Mouse (Mus musculus): ENCODE data around the gene Lipt2. TPM values are rescaled to one million over a fixed set of nuclear protein-coding genes. Genes with fewer than 3 reads are reported as not detected.

Lipt2 gene
- polyA plus RNA-seq (2015; fragmentation: Nextera tagmentation; extraction: Ambion mirVana) = 8.8 and 9.1 TPM in 2 replicates

DNA sequence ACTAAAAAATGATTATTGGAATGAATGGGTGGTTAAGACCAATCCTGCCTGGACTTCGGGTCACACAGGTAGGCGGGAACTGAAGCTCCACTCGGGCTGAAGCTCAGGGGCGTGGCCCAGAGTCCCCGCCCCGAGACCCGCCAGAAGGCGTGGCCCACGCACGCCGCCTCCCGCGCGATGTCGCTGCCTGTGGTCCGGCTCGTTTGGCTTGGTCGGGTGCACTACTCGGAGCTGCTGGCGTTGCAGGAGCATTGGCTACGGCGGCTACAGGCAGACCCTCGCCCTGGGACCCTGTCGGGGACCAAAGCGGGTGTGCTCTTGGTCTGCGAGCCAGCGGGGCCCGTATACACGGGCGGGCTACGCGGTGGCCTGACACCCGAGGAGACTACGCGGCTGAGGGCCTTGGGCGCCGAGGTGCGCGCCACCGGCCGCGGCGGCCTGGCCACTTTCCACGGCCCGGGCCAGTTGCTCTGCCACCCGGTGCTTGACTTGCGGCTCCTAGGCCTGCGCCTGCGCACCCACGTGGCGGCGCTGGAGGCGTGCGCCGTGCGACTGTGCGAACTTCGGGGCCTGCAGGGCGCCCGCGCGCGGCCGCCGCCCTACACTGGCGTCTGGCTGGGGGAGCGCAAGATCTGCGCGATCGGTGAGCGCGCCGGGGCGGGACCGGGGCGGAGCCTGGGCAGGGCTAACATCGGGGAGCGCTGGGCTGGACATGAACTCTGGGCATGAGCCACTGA is at the start of gene Lipt2:
Gene Lipt2, plus strand, starts transcription at position 173 of the 737 bp plus-strand sequence.
- Histone ChIP-seq H3K9me3 (ENCODE audit: control insufficient read depth) (no peaks in the 10 kb centered on the region), H3K9ac (ENCODE audit: low read depth, low read length) (peak within 1 kb of the TSS; percentile 54), H3K4me1 (replicated peaks; ENCODE audit: control insufficient read depth, insufficient read depth, low read length) (no peaks in the 10 kb centered on the region), H3K27ac (ENCODE audit: low read depth, low read length) (peak within 1 kb of the TSS; percentile 86), H3K4me3 (ENCODE audit: low read depth, low read length) (peak within 1 kb of the TSS; percentile 55), H3K27me3 (replicated peaks; ENCODE audit: control insufficient read depth, insufficient read depth, low read length) (no peaks in the 10 kb centered on the region), H3K4me2 (replicated peaks; ENCODE audit: low read depth) (peak within 1 kb of the TSS; percentile 81), H3K36me3 (ENCODE audit: control insufficient read depth, insufficient read depth) (no peaks in the 10 kb centered on the region)
- WGBS = under 1% methylated on average over 78 of the region's 78 CpGs
- TF ChIP-seq CTCF (IDR thresholded peaks at IDR 0.05; ENCODE audit: low read depth) = peak; percentile 66
- peak; percentile 96 for ATAC-seq

DNA sequence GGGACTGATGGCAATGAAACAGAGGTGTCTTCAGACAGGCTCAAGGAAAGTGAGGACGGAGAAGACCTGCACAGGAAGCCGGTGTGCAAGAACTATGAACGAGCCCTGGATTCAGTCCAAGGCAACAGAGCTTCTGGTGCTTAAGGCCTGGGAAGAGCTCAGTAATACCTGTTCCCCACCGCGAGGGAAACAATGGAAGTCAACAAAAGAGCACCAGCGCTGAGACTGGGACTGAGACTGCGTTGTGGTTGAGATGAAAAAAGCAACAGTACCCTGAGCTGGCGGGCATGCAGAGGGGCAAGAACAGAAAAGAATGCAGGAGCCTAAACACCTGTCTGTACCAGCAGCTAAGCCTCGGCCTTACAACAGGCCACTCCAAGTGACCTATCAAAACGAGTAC is 47.6 kb upstream of the Lipt2 start:
- Histone ChIP-seq H3K4me3 (ENCODE audit: low read depth, low read length) (no peak overlapping the region), H3K9ac (ENCODE audit: low read depth, low read length) (no peak overlapping the region), H3K27ac (ENCODE audit: low read depth, low read length) (no peak overlapping the region), H3K4me1 (replicated peaks; ENCODE audit: control insufficient read depth, insufficient read depth, low read length) (no peaks in the 10 kb centered on the region), H3K36me3 (ENCODE audit: control insufficient read depth, insufficient read depth) (peaks cover 44% of the 10 kb centered on the region), H3K4me2 (replicated peaks; ENCODE audit: low read depth) (no peak overlapping the region), H3K27me3 (replicated peaks; ENCODE audit: control insufficient read depth, insufficient read depth, low read length) (no peaks in the 10 kb centered on the region), H3K9me3 (ENCODE audit: control insufficient read depth) (no peaks in the 10 kb centered on the region)
- TF ChIP-seq CTCF (IDR thresholded peaks at IDR 0.05; ENCODE audit: low read depth) = no peak
- WGBS = 71% methylated on average over 10 of the region's 10 CpGs
- no peak for ATAC-seq

DNA sequence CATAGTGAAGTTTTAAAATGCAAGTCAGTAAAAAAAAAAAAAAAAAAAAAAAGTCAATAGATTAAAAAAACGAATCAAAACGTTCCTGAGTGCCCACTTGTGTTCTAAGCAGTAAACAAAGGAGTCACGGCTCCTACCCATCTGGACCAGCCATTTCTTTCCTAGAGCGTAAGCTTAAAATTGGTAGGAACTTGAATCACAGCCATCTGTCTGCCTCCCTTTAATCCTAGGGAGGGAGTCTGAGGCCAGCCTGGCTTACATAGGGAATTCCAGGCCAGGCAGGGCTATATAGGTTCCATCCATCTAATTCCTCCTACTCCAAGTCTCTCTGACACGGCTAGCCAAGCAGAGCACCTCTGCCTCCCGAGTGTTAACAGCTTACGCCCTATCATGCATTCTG is 45.3 kb upstream of the Lipt2 start:
- 79% methylated on average over 7 of the region's 7 CpGs for WGBS
- no peaks in the 10 kb centered on the region for H3K9me3 ChIP-seq (ENCODE audit: control insufficient read depth)
- TF ChIP-seq CTCF (IDR thresholded peaks at IDR 0.05; ENCODE audit: low read depth) = no peak
- H3K27me3 ChIP-seq (replicated peaks; ENCODE audit: control insufficient read depth, insufficient read depth, low read length) = no peaks in the 10 kb centered on the region
- H3K9ac ChIP-seq (ENCODE audit: low read depth, low read length) = no peak overlapping the region
- no peak overlapping the region for H3K4me3 ChIP-seq (ENCODE audit: low read depth, low read length)
- no peak overlapping the region for H3K27ac ChIP-seq (ENCODE audit: low read depth, low read length)
- ATAC-seq = no peak
- no peak overlapping the region for H3K4me2 ChIP-seq (replicated peaks; ENCODE audit: low read depth)
- H3K36me3 ChIP-seq (ENCODE audit: control insufficient read depth, insufficient read depth) = peaks cover 46% of the 10 kb centered on the region
- H3K4me1 ChIP-seq (replicated peaks; ENCODE audit: control insufficient read depth, insufficient read depth, low read length) = no peaks in the 10 kb centered on the region

DNA sequence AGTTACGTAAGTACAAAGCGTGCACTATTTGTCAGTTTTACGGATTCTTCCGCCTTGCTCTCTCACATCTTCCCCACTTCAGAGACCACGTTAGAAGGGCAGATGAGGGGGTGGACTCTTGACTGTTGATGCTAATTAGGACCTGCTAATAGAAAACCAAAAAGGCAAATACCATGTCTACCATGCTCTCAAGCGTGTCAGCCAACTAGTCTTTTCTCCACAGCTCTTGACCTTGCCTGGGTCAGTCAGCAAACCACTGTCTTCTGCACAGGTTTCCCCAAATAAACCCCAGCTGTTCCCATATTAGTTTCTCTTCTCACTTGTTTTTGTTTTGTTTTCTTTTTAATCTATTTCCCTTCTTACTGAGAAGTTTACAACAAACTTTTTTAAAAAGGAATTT is 44.8 kb upstream of the Lipt2 start:
- no peak overlapping the region for H3K9ac ChIP-seq (ENCODE audit: low read depth, low read length)
- no peaks in the 10 kb centered on the region for H3K4me1 ChIP-seq (replicated peaks; ENCODE audit: control insufficient read depth, insufficient read depth, low read length)
- peaks cover 42% of the 10 kb centered on the region for H3K36me3 ChIP-seq (ENCODE audit: control insufficient read depth, insufficient read depth)
- no peaks in the 10 kb centered on the region for H3K27me3 ChIP-seq (replicated peaks; ENCODE audit: control insufficient read depth, insufficient read depth, low read length)
- no peak overlapping the region for H3K4me2 ChIP-seq (replicated peaks; ENCODE audit: low read depth)
- H3K9me3 ChIP-seq (ENCODE audit: control insufficient read depth) = no peaks in the 10 kb centered on the region
- H3K27ac ChIP-seq (ENCODE audit: low read depth, low read length) = no peak overlapping the region
- ATAC-seq = no peak
- no peak overlapping the region for H3K4me3 ChIP-seq (ENCODE audit: low read depth, low read length)
- no peak for TF ChIP-seq CTCF (IDR thresholded peaks at IDR 0.05; ENCODE audit: low read depth)
- WGBS = 96% methylated on average over 6 of the region's 6 CpGs

DNA sequence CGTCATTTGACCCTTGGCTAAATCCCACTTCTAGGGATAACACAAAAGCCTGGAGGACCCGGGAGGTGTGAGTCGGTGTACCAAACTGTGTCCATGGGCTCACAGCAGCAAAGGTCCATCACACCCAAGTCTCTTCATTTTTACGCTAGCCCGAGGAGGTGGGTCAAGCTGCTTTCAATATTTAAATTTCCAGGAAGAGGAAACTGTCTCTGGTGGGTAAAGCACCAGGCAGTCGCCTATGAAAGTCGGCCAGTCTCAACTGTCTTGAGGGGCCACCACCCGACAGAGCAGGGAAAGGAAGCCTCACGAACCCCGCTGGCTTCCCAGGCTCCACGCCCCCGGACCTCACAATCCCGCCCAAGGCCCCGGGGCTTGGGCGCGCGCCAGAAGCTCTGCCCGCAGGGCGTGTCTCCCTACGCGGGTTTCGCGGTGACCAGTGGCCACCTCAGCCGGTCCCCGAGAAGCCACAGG is 38.3 kb upstream of the Lipt2 start:
- no peak for TF ChIP-seq CTCF (IDR thresholded peaks at IDR 0.05; ENCODE audit: low read depth)
- WGBS = under 1% methylated on average over 25 of the region's 25 CpGs
- ATAC-seq = peak; percentile 32

DNA sequence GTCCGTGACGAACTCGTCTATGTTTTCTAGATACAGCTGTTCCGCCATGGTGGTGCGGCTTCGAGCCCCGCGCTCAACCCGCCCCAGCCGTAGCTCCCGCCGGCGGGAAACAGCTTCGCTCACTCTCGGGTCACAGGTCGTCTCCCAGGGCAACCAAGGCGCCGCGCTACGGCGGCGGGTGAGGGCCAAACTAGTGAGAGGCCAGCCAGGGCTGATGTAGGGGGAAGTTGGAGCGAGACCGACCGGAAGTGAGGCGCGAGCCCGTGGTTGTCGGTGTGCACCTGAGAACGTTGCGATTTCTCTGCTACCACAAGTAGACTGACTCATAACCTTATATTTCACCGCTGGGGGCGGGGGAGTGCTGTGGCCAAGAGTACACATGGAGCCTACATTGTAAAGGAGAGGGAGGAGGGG is 37.7 kb upstream of the Lipt2 start, which contains the start of gene Pold3:
Gene Pold3, minus strand, starts transcription at position 190 of the 414 bp plus-strand sequence.
- 0% methylated on average over 33 of the region's 33 CpGs for WGBS

More for the DNA sequence above, 38.3 kb upstream of the Lipt2 start:
- Histone ChIP-seq H3K4me2 (replicated peaks; ENCODE audit: low read depth) (peak overlapping the region; percentile 89), H3K9me3 (ENCODE audit: control insufficient read depth) (no peaks in the 10 kb centered on the region), H3K27me3 (replicated peaks; ENCODE audit: control insufficient read depth, insufficient read depth, low read length) (no peaks in the 10 kb centered on the region), H3K27ac (ENCODE audit: low read depth, low read length) (peak overlapping the region; percentile 90), H3K36me3 (ENCODE audit: control insufficient read depth, insufficient read depth) (peaks cover 18% of the 10 kb centered on the region), H3K4me1 (replicated peaks; ENCODE audit: control insufficient read depth, insufficient read depth, low read length) (no peaks in the 10 kb centered on the region), H3K9ac (ENCODE audit: low read depth, low read length) (peak overlapping the region; percentile 85), H3K4me3 (ENCODE audit: low read depth, low read length) (peak overlapping the region; percentile 97)

More for the DNA sequence above, 37.7 kb upstream of the Lipt2 start, which contains the start of gene Pold3:
- Histone ChIP-seq H3K9ac (ENCODE audit: low read depth, low read length) (peak within 1 kb of the TSS; percentile 85), H3K9me3 (ENCODE audit: control insufficient read depth) (no peaks in the 10 kb centered on the region), H3K4me1 (replicated peaks; ENCODE audit: control insufficient read depth, insufficient read depth, low read length) (no peaks in the 10 kb centered on the region), H3K27me3 (replicated peaks; ENCODE audit: control insufficient read depth, insufficient read depth, low read length) (no peaks in the 10 kb centered on the region), H3K36me3 (ENCODE audit: control insufficient read depth, insufficient read depth) (peaks cover 15% of the 10 kb centered on the region; the same call in 1 of the 2 replicates), H3K4me2 (replicated peaks; ENCODE audit: low read depth) (peak within 1 kb of the TSS; percentile 89), H3K27ac (ENCODE audit: low read depth, low read length) (peak within 1 kb of the TSS; percentile 90), H3K4me3 (ENCODE audit: low read depth, low read length) (peak within 1 kb of the TSS; percentile 97)
- ATAC-seq = peak; percentile 97
- TF ChIP-seq CTCF (IDR thresholded peaks at IDR 0.05; ENCODE audit: low read depth) = peak; percentile 51
